Mouse (Mus musculus) heart, embryonic 11.5 days (tissue): ENCODE results near the gene Dnali1. TPM values are rescaled to one million over a fixed set of nuclear protein-coding genes. Genes with fewer than 3 reads are reported as not detected.

Experiments
- ATAC-seq: fragments of 200-750 bp; cut with Nextera tagmentation; replicated peaks from 2 replicates; pipeline ENCODE4 v1.8.0; 2017; ENCODE audit warnings: moderate library complexity; ENCODE audit not compliant: insufficient number of reproducible peaks, low FRiP score, low TSS enrichment
- H3K27ac ChIP-seq: fragments of 300-500 bp; sonication (generic); 2 replicates; pipeline ENCODE4 v1.5.1; 2014; ENCODE audit warnings: mild to moderate bottlenecking, low read depth, low read length
- H3K27me3 ChIP-seq: fragments of 300-500 bp; sonication (generic); 2 replicates; pipeline ENCODE4 v1.6.1; 2014; ENCODE audit warnings: mild to moderate bottlenecking, low read length, mixed read lengths; ENCODE audit not compliant: control insufficient read depth, insufficient read depth
- H3K36me3 ChIP-seq: fragments of 300-500 bp; sonication (generic); 2 replicates; pipeline ENCODE4 v1.6.1; 2014; ENCODE audit warnings: mild to moderate bottlenecking, low read length, moderate library complexity, mixed read lengths; ENCODE audit not compliant: control insufficient read depth, insufficient read depth
- H3K4me1 ChIP-seq: fragments of 300-500 bp; sonication (generic); 2 replicates; pipeline ENCODE4 v1.6.1; 2014; ENCODE audit warnings: low read length; ENCODE audit not compliant: control insufficient read depth, insufficient read depth
- H3K4me2 ChIP-seq: fragments of 300-500 bp; sonication (generic); 2 replicates; pipeline ENCODE4 v1.6.1; 2014; ENCODE audit warnings: mild to moderate bottlenecking, moderate library complexity
- H3K4me3 ChIP-seq: fragments of 300-500 bp; sonication (generic); 2 replicates; pipeline ENCODE4 v1.5.1; 2014; ENCODE audit warnings: low read depth, low read length
- H3K9ac ChIP-seq: fragments of 300-500 bp; sonication (generic); 2 replicates; pipeline ENCODE4 v1.6.1; 2014; ENCODE audit warnings: mild to moderate bottlenecking, low read depth, low read length, moderate library complexity
- H3K9me3 ChIP-seq: fragments of 300-500 bp; sonication (generic); replicated peaks from 2 replicates; pipeline ENCODE4 v1.6.1; 2016; ENCODE audit warnings: low read length; ENCODE audit not compliant: control insufficient read depth
- WGBS: fragments of 180-500 bp; shearing (Covaris S2); extraction: QIAGEN DNeasy Blood & Tissue Kit; methylation state at CpG from one replicate; pipeline ENCODE4 v1.1.7; 2014; ENCODE audit not compliant: insufficient replicate concordance; 5-methylcytosine and 5-hydroxymethylcytosine counted together
- polyA plus RNA-seq: library from polyadenylated mRNA; unstranded; fragments of >200 nt; fragmentation: Nextera tagmentation; extraction: Ambion mirVana; gene quantifications from 2 replicates; pipeline ENCODE4 v1.2.1, GENCODE M21; 2014

Dnali1 gene
- polyA plus RNA-seq, 1 experiment from 2014 or later: 0.14 TPM

DNA sequence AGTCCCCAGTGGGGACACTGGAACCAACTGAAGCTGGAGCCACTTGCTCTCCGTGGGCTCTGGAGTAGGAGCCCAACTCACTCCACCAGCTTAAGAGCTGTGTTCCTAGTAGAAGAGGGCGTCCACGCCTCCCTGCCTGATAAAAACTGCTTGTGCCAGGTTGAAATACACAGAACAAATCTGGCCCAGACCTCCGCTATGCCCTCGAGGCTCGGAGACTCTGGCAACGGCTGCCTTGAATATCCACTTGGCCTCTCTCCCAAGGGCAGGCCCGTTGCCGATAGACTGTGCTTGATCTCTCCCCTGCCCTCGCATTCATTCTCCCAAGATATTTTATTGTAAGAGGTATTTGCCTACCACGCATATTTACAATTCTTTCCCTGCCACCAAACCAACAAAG lies 48.1 kb downstream of the Dnali1 start:
- Histone ChIP-seq H3K4me1 (no peaks in the 10 kb centered on the region), H3K9me3 (no peaks in the 10 kb centered on the region), H3K27ac (no peak overlapping the region), H3K27me3 (peaks cover 6% of the 10 kb centered on the region; the same call in 1 of the 2 replicates), H3K36me3 (no peaks in the 10 kb centered on the region), H3K9ac (no peak overlapping the region), H3K4me3 (no peak overlapping the region), H3K4me2 (no peak overlapping the region)
- no peak for ATAC-seq
- 73% methylated on average over 11 of the region's 11 CpGs for WGBS

DNA sequence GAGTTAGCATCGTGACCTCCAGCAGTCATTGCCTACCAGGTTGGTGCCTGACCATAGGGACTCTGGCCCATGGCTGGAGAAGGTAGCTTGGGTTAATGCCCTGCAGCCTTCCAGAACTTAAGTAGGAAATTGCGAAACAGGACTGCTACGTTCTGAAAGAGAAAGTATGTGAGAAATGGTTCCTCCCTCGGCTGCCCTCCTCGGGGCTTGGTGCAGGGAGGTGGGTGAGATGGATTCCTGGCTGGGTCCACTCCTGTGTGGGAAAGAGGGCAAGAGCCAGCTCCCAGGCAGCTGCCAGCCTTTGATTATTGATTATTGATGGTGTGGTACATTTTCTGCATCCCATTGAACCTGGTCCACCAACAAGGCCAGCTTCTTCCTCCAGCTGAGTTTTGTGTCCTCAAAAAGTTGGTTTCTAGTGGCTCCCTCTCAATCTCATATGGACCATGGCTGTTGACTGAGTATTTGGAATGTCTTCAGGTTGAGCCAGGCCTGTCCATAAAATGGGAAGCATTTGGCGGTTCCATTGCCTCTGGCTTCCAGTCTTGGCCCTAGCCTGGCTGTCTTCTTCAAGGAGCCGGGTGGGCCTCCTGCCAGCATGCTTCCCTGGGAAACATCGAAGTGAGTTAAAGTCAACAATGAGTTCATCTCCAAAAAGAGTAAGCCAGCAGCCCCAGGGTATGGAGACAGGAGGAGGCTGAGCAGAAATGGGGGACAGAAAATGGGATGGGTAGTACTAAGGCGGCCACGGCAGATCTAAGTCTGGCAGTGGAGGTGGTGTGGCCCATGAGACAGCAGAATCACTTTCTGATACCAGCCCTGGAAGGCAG lies 49.5 kb downstream of the Dnali1 start, which contains the start of gene Gnl2:
Gene Gnl2 (plus strand): TSS at position 780 of the 830 bp plus-strand sequence.
- Histone ChIP-seq H3K4me3 (no peak within 1 kb of the TSS), H3K4me2 (no peak within 1 kb of the TSS), H3K27me3 (peaks cover 6% of the 10 kb centered on the region; the same call in 1 of the 2 replicates), H3K4me1 (no peaks in the 10 kb centered on the region), H3K9ac (no peak within 1 kb of the TSS), H3K36me3 (no peaks in the 10 kb centered on the region), H3K27ac (no peak within 1 kb of the TSS), H3K9me3 (no peaks in the 10 kb centered on the region)
- WGBS: 75% methylated on average over 10 of the region's 10 CpGs
- ATAC-seq: no peak

DNA sequence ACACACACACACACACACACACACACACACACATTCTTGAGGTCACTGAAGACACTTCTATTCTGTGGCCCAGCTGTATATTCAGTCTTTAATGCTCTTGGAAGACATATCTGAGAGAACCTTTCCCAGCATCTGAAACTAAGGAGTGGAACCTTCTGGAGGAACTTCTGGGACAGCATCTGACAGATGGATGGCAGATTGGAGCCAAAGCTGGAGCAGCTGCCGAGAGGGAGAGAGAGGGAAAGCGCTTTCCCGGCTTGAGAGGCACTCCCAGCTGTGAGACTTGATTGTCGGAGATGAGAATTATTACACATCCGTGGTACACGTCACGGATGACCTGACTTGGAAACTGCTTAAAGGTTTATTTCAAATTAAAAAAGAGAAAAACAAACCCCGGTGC lies 56.8 kb downstream of the Dnali1 start:
- Histone ChIP-seq H3K4me2 (no peak overlapping the region), H3K36me3 (no peaks in the 10 kb centered on the region), H3K4me1 (no peaks in the 10 kb centered on the region), H3K27ac (no peak overlapping the region), H3K9me3 (no peaks in the 10 kb centered on the region), H3K27me3 (peaks cover 44% of the 10 kb centered on the region), H3K4me3 (no peak overlapping the region), H3K9ac (no peak overlapping the region)
- no peak for ATAC-seq
- 57% methylated on average over 8 of the region's 8 CpGs for WGBS

DNA sequence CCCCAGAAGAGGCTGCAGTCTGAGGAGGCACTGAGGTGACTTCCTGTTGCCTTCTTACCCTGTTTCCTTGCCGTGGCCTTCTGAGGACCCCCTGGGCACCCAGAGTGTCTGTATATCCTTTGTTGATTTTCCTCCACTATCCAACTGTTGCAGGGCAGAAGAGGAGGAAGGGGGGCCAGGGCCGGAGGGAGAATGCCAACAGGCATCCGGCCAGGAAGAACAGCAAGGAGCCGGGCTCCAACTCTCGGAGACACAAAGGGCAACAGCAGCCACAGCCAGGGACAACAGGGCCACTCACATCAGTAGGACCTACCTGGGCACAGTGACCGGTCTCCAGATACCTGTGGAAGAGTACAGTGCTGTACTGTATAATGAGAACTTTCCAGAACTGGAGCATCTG lies 57.3 kb downstream of the Dnali1 start:
- H3K9me3 ChIP-seq: no peaks in the 10 kb centered on the region
- H3K4me3 ChIP-seq: no peak overlapping the region
- no peak overlapping the region for H3K27ac ChIP-seq
- H3K27me3 ChIP-seq: peaks cover 44% of the 10 kb centered on the region
- no peak overlapping the region for H3K4me2 ChIP-seq
- no peaks in the 10 kb centered on the region for H3K4me1 ChIP-seq
- no peak for ATAC-seq
- 72% methylated on average over 6 of the region's 6 CpGs for WGBS
- H3K36me3 ChIP-seq: no peaks in the 10 kb centered on the region
- H3K9ac ChIP-seq: no peak overlapping the region

DNA sequence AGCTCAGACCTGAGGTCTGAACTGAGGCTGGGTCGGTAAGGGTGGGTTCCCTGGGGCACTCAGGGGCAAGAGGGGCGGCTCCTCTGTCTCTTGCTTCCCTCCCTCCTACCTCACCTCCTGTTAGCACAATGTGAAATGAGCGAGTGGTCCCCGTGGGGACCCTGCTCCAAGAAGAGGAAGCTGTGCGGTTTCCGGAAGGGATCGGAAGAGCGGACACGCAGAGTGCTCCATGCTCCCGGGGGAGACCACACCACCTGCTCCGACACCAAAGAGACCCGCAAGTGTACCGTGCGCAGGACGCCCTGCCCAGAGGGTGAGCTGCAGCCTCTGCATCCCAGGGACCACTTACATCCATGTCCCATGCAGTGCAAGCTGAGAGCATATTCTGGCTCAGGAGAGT lies 58.0 kb downstream of the Dnali1 start:
- Histone ChIP-seq H3K4me2 (no peak overlapping the region), H3K27me3 (peaks cover 44% of the 10 kb centered on the region)
- WGBS: 45% methylated on average over 15 of the region's 15 CpGs

More for the DNA sequence above, 58.0 kb downstream of the Dnali1 start:
- Histone ChIP-seq H3K4me1 (no peaks in the 10 kb centered on the region), H3K9me3 (no peaks in the 10 kb centered on the region), H3K9ac (no peak overlapping the region), H3K27ac (no peak overlapping the region), H3K36me3 (no peaks in the 10 kb centered on the region), H3K4me3 (no peak overlapping the region)
- ATAC-seq: no peak

Other genes with a start within 250 kb of the Dnali1 start
- 25.4 and 28.0 TPM in 2 replicates for gene Yrdc, start 215.0 kb downstream of the Dnali1 start, polyA plus RNA-seq
- gene 1110065P20Rik, start 214.5 kb downstream of the Dnali1 start, polyA plus RNA-seq: 41.4 and 46.3 TPM in 2 replicates
- gene Maneal, start 203.5 kb downstream of the Dnali1 start, polyA plus RNA-seq: 0.13 and 0.21 TPM in 2 replicates
- not detected in 2 replicates for gene Epha10, start 184.8 kb downstream of the Dnali1 start, polyA plus RNA-seq
- gene 9930104L06Rik, start 128.7 kb downstream of the Dnali1 start, polyA plus RNA-seq: 3.2 and 5.4 TPM in 2 replicates
- gene Cdca8, start 126.4 kb downstream of the Dnali1 start, polyA plus RNA-seq: 131 and 136 TPM in 2 replicates
- gene Rspo1, start 79.3 kb downstream of the Dnali1 start, polyA plus RNA-seq: 6.9 and 10.4 TPM in 2 replicates
- gene Gnl2, start 49.1 kb downstream of the Dnali1 start, polyA plus RNA-seq: 61.9 and 65.9 TPM in 2 replicates
- 20.6 and 20.8 TPM in 2 replicates for gene Snip1, start 969 bp upstream of the Dnali1 start, polyA plus RNA-seq
- gene Meaf6, start 19.4 kb upstream of the Dnali1 start, polyA plus RNA-seq: 53.4 and 55.4 TPM in 2 replicates
- 1.1 TPM in 2 replicates for gene Zc3h12a, start 62.1 kb upstream of the Dnali1 start, polyA plus RNA-seq